Mouse (Mus musculus): ENCODE results near the gene Nmnat3.
A peak's percentile ranks its signal among the peaks of the same experiment; 100 is the strongest.

Nmnat3 gene

DNA sequence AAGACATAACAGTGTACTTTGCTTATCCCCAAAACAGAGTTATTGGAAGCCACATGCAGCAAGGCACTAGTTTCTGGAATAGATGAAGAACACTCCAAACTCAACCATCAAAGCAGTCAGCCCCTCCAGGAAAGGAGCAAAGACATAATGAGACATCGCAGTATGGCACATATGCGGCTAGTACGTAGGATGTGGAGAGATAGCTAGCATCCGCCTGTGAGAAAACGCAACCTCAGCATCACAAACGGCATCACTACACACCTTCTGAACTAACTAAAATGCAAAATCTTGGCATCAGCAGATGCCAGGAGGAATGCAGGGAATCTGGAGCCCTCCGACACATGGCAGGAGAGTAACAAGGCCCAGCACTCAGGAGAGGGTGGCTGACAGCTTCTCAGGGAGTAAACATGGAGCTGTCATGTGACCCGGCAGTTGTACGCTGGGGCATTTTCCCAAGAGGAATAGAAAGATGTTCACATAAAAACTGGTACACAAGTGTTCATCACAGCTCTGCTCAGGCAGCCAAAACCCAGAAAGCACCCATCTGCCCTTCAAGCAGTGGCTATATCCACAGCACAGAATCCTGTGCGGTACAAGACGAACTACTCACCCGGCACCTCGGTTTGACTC lies 80.2 kb downstream of the Nmnat3 start:
- DNase-seq = no peak

DNA sequence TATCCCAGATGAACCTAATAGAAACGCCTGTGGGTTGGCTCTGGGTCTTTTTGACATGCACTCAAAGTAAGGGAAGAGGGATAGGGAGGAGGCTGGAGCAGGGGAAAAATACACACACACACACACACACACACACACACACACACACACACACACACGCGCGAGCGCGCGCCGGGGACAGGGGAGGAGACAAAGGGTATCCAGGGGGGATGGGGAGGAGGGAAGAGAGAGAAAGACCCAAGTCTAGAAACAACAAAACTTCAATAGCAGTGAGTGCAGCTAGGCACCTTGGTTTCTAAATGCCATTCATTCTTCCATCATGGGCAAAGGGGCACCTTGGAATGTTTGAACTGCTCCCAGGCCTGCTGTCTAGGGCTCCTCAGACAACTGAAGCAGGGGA lies 82.5 kb downstream of the Nmnat3 start:
- DNase-seq = no peak

DNA sequence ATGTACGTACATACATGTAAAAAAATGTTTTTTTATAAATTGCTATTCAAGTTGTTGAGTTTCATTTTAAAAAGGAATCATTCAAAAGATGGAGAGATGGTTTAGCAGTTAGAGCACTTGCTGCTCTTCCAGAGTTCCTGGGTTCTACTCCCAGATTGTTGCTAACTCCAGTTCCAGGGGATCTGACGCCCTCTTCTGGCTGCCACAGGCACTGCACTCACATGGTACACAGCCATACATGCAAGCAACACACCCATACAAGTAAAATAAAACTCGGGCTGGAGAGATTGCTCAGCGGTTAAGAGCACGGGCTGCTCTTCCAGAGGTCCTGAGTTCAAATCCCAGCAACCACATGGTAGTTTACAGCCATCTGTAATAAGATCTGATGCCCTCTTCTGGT lies 86.1 kb downstream of the Nmnat3 start:
- no peak for DNase-seq

DNA sequence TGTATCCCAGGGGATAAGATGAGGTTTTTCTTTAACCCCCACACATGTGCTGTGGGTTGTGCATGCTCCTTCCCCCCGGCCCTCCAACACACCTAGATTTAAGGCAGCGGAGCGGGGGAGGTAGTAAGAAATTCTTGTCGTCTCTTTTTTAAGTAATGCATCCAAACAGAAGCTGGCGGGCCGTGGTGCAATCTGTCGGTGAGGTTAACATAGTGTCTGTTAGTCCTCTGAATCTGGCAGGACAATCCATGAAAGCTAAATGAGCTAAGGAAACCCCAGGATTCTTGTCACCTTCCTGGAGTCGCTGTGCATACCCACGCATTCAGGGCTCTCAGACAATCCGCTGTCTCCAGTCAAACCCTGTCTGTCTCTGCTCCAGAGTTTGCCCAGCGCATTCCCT lies 87.7 kb downstream of the Nmnat3 start:
- DNase-seq = no peak

DNA sequence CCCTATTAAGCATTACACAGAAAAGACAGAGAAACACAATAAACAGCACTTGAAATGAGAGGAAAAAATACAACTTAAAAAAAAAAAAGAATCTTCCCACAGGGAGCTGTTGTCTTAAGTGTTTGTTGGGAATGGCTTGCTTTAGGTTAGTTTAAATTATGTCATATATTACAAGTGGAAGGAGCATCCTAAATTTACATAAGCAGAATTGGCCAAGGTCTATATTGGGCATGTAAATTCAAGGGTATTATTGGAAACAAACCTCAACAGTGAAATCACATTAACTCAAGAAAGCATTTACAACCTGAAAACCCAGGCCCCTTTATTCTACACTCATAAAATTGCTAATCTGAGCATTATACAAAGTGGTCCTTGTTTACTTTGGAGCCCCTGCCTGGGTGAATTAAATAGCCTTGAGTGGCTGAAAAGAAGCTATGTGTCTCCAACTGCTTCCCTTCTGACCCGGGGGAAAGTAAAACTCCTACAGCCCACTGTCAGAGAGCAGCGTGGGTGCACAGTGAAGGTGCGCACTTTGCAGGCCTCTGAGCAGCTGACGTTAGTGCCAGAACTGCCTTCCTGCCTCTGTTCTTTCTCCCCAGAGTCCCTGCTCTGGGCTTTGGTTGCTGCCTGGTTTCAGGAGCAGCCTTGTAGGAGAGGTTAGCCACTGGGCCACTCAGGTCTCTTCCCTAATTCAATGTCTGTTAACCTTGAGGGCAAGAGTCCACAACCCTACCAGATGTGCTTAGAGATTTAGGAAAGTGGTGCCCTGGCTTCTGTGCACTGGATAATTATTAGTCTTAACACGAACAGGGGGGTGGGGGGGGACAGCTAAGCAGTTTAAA lies 88.3 kb downstream of the Nmnat3 start:
- DNase-seq = no peak

DNA sequence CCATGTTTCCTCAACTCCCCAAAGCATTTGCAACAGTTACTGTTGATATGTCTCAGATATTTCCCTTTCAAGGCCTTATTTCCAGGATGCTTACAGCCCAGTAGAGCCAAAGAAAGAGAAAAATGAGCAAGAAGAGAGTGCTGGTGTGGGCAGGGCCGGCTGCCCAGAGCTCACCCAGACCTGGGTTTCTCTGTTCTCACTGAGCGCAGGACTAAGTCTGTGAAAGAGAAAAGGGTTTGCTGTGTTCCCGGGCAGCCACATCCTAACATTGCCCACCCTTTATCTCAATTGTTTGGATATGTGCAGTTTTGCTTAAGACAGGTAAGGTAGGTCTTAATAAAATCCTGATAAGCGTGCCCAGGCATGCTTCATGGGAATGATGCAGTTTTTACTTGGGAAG lies 92.5 kb downstream of the Nmnat3 start:
- no peak for DNase-seq

DNA sequence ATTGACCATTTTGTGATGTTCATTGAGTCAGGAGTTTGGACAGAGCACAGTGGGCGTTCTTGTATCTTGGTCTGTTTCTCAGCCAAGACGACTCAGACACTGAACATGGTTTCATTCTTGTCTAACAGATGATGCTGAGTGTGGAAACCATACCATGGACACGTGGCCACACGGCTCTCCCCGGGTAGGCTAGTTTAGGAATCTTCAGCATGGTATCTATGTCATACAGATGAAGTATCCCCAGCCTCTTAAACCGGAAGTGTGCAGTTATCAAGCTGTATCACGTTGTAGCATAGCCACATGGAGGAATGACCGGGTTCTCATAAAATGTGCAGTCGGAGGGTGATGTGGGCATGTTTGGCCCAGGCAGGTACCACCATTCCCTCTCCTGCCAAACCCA lies 93.4 kb downstream of the Nmnat3 start:
- no peak for DNase-seq

DNA sequence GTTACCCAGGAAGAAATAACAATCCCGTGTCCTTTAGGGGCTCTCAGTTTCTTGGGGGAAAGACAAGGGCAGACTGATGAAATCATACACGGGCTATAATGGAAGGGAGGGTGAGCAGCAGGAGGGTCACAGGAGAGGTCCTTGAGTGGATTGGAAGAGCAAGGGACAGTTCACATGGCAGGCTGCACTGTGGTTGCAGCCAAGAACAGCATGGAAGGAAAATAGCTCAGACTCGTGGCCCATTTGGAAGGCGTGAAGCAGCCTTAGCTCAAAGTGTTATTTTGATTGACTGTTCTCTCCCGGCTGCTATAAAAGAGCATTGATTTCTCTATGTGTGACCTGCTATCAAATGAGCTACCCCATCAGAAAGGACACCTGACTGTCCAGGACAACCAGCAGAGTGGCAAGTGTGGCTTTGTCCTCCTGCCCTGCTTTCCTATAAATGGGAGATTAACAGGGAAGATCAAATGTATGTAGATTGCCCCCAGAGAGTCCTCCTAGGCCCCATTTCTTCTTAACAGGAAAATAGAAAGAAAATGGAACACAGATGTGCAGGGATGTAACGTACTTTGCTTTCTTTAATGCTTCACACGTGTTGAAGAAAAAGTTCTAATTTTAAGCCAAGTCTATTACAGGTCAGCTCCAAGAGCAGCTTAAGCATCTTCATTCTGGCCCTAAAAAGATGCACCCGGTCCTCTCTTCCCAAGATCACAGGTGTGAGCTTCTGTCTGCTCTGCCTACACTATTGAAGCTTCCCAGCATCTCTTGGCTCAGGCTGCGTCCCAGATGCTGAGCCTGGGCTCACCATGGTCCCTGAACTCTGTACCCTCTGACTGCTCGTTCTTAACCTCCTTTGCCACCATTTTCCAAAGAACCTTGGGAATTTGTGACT lies 100.8 kb downstream of the Nmnat3 start:
- no peak for DNase-seq

DNA sequence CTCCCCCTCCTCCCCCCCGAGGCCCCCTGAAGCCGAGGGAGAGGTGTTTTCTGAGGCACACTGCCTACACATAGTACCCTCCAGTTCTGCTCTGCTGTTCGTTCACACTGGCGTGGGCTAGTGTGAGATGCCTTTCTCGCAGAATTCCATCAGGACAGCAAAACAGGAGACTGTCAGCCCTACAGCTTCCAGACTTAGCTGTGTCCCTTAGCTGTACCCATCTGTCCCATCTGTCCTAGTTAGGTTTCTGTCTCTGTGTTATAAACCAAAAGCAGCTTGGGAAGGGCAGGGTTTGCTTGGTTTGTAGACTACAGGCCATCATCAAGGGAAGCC lies 101.4 kb downstream of the Nmnat3 start:
- no peak for DNase-seq

DNA sequence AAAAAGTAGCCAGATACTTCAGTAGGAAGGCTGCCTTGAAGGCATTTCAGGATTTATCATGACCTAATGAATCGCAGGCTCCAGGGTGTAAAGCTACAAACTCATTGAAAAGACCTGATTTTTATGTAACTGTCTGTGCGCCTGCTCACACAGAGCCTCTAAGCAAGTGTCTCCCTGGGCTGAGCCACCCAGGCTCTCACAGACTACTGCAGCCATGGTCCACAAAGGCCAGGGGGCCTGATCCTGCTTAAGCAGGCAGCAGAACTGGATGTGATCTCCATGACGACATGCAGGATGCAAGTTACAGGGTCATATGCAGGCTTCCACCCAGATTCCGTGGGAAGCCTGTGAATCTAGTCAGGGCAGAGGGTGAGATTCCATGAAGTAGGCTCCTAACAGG lies 106.3 kb downstream of the Nmnat3 start:
- DNase-seq = no peak

DNA sequence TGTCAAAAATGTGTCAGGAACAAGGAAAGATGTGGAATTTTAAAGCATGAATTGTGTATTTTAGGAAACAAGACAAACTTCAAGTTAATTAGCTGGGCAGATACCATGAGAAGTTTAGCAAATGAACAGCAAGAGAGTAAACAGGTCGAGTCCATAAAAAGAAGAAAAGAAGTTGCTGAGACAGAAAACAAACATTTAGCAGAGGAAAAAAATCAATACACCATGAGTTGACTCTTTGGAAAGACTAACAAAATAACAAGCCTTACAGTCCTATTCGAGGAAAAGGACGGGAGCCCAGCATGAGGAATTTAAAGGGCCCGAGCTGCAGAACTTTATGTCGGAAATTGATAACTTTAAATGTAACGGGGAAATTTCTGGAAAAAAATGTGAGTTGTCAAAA lies 110.0 kb downstream of the Nmnat3 start:
- no peak for DNase-seq

DNA sequence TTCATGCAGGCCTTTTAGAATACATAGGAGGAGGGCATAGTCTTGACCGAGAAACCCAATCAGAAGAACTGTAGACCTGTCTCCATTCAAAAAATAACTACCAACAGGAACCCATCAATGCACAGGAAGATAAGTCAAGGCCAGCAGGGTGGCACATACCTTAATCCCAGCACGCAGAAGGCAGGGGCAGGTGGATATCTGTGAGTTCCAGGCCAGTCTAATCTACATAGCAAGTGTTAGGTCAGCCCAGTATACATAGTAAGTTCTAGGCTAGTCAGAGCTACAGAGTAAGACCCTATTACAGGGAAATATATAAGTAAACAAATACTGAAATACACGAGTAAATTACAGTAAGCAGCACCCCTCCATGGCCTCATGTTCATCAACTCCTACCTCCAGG lies 110.6 kb downstream of the Nmnat3 start:
- no peak for DNase-seq

DNA sequence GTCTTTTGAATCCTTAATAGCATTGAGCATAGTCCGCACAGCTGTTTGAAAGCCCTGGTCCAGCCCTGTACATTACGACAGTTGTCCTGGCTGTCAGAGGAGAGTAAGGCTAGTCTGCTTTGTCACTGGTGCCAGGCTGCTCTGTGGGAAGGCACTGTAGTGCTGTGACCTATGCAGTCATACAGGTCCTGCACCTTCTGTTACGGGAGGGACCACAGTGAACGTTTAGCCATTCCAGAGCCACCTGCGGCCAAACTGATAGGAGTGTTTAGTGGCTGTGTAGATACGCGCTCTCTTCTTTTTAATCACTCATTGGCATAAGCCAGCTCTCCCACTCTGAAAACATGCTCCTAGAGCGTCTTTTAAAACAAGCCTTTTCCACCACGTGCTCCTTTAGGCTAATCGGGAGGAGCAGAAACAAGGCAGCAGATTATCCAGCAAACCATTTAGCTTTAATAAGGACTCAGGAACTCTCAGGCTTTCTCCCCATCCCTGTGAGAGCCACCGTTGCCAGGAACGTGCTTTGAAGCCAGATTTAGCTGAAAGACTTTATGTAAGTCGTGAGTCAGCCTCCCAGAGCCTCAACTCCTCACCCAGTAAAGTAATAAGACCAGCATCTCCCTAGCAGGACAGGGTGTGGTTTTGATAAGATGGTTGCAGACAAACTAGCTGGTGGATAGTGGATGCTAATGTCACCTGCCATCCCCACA lies 113.1 kb downstream of the Nmnat3 start:
- DNase-seq = no peak

DNA sequence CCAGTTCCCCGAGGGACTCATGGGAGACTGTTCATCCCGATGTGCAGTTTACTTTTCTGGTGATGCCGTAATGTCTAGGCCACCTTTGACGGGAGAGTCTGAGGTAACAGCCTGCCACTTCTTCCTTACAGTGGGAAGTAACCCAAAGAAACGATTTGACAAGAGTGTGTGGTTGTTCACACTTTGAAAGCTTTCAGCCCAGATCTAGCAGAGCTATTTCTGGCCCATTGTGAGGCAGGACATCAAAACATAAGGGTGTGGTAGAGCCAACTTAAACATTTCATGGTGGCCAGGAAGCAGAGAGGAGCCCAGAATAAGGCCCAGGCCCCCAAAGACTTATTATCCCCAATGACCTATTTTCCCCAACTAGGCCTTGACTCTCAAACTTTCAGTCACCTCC lies 114.4 kb downstream of the Nmnat3 start:
- DNase-seq = no peak

DNA sequence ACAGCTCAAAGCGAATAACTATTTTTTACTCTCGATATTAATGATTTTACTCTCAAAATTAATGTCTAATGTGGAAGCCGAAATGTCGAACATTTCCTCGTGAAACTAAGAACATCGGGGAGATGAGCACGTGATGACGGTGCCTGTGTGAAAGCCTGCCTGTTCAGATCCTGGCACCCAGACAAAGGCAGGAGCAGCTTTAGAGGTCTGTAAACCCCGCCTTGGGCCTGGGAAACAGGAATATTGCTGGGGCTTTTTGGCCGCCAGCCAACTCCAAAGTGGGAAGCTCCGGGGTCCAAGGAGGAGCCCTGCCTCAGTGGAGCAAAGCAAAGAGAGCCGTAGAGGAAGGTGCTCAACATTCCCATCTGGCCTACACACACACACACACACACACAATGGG lies 120.5 kb downstream of the Nmnat3 start:
- DNase-seq = no peak

DNA sequence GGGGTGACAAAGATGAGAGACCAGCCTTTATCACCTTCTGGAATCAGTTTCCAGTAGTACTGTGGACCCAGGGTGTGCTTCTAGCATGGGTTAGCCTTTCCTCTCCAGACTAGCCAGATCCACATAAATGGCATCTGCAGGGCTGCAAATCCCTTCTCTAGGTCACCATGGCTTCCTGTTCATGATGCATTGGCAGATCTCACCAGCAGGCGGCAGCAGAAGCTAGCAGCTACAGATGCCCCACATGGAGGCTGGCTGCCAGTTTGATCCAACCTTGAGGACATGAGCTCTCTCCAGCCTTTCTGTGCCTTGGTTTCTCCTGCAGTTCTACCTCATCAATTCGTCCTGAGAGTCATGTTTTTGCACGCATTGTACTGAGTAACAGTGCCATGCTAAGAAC lies 121.9 kb downstream of the Nmnat3 start:
- DNase-seq = peak; percentile 52 to 62

DNA sequence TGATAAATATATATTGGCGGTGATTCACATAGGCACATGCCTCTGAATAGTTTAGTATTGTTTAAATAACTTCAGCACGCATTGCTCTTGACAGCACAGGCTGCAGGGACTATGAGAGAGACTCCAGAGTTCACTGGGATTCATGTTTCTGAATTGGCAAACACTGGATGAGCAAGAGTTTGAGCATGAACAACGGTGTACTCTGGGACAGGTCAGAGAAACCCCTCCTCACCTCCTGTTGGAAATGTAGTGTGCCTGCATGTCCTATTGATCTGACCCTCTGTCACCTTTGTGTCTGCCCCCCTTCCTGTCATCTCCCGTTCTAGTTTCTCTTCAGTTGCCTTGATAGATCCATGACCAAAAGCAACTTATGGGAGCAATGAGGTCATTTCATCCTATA lies 128.2 kb downstream of the Nmnat3 start:
- no peak for DNase-seq

DNA sequence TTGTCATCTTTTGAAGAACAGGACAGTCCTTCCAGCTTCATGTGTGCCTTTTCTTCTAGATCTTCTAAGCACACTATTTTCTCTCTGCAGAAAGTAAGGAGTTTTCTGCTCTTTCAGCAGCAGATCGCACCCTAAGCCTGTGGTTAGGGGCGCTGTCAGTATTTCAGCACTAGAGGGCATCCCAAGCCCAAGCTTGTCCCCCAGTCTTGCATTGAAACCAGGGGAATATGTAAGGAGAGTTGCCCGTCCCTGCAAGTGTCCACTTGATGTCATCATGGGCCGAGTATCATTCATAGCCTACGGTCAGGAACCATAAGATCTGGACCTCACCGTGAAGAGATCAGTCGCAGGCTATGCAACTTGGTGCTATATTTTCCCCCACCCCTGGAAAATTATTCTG lies 130.7 kb downstream of the Nmnat3 start:
- DNase-seq = no peak

DNA sequence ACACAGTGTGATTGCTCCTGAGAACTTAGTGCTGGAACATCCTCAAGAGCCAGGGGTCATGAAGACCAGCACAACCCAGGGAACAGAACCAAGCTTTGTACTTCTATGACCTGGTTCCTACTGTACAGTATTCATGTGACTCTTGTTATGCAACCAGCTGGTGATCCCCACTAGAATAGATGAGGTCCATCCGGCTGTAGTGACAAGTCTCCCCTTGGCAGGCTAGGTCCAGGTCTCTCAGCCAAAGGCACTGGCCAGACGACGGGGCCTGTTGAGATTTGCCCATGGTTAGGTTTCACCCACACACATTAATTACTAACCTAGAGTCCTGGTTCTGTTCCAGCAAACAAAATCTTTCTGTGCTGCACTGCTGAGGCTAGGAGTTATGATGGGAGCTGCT lies 131.1 kb downstream of the Nmnat3 start:
- no peak for DNase-seq

DNA sequence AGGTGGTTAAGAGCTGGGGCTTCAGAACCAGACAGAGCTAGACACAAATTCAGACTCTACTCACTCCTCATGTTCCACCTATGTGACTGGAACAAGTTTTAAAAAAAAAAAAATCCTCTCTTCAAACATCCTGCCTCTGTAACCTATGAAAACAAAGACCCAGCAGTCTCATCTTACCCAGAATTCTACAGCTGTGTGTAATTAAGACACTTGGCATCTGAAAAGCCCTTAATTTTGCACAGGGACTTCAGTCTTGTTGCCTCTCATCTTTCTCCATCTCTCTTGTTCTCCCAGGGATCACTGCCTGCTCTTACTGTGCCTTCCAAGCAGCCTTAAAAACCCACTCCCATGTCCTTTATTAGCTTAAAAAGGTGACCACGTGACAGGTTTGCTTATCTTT lies 133.4 kb downstream of the Nmnat3 start:
- DNase-seq = no peak

DNA sequence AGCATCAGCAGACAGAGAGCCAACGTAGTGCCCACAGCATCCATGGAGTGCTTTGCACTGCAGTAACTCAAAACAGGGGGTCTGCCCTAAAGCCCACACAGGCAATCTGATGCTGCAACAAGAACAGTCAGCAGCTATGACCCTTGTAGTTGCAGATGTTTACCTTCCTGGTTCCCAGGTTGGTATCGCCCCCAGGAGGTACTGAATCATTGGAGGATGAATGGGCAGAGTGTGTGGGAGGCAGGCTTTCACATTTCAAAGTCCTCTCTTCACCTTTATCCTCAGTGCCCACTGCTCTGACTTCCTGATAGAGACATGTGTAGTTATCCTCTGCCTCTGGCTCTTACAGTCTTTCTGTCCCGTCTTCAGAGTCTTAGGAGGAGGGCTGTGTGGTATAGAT lies 134.7 kb downstream of the Nmnat3 start:
- no peak for DNase-seq

DNA sequence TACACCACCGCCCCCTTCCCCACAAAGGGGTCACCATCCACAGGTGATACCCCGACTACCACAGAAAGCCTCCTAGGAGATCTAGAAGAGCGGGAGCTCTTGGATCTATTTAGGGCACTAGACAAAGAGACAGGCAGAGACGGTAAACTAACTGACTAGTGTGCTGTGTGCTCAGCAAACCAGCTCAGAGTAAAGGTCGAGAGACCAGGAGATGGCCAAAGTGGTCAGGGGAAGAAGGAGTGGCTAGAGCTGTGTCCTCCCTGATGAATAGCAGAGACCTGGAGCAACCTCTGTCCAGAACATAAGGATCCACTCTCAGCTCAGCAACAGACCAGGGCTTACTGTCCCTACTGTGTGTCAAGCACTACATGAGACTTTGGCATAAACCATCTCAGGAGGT lies 135.4 kb downstream of the Nmnat3 start, which contains the start of gene Rbp1:
Gene Rbp1, plus strand, starts transcription at position 306 of the 400 bp plus-strand sequence.
- no peak for DNase-seq

DNA sequence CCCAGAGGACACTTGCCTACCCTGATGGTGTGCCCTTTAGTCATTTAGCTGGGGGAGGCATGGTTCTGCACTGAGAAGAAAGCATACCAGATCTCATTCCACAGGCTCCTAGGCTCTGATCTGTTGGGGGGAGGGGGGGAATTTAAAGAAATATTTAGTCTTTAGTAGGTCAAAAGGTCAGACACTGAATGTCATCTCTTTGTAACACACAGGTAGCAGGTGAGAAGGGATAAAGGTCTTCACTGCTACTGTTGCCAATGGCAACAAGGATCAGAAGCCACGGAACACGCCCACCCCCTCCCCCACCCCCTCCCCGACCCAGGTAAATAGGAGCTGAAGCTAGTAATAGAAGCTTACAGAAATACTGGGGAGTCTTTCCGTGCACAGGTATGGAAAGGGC lies 136.5 kb downstream of the Nmnat3 start:
- no peak for DNase-seq

Measured in thymus, postnatal 36 days (tissue).